Mouse (Mus musculus) right cerebral cortex, adult 2 months (tissue): ENCODE measurements around the gene Rnf38.
A peak's percentile ranks its signal among the peaks of the same experiment; 100 is the strongest.

Experiments
- DNase-seq, 2 experiments: peaks; one replicate each; pipeline ENCODE4 v3.0.0; 2021 to 2022; ENCODE audit warnings: low spot score in 2 of 2

The Rnf38 gene

DNA sequence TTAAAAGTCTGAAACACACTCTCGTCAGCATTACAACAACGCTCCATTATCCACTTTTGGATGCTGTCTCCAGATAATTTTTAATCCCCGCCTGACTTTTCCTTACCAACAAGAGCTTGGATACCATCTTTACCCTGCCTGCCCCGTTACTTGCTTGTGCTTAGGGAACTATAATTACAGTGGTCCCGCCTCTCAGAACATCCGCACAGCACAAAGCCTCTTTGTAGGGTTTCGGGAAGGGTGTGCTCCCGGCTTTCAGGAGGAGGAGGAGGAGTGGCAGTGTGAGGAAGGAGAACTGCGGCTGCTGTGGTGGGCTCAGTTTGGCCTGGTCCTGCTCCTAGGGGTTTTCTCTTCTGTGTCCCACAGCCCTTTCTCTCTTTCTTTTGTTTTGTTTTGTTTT, 9.4 kb downstream of the Rnf38 start:
- no peak for DNase-seq

DNA sequence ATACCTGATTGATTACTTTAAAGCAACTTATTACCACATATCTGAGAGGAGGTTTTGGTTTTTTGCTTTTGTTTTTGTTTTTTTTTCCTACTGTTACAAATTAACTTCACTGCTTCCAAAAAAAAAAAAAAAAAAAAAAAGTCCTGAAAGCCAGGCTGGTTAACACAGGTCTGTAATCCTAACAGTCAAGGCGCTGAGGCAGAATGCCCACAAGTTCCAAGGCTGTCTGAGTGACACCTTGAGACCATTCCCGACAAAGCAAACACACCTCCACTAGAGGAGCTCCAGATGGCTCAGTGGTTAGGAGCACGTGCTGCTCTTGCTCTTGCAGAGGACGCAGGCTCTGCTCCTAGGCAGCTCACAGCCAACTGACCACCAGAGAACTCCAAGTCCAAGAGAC, 10.1 kb downstream of the Rnf38 start:
- DNase-seq: no peak

DNA sequence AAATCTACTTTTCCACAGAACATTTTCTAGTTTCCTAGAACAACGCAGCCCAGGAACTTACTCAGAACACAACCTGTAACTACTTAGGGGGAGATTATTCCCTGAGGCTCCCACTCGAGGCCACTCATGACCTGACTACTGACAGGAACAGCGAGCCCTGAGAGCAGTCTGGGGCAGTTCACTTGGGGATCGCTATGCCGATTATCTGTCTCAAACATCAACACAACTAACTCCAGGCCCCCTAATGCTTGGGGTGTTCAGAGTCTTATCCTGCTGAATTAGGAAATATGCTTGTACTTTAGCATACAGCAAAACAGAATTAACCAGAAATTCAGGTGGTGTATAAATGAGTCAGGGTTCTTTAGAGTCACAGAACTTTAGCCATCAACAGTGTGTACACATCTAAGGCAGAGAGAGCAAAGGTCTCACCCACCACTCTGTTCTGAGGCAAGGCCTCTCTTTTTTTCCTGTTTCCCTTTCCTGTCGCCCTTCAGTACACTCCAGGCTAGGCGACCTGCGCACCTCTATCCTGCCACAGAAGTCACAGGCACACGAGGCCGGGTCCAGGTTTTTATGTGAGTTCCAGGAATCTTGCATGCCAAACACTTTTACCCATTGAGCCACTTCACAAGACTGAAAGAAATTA, 16.7 kb downstream of the Rnf38 start:
- no peak for DNase-seq

DNA sequence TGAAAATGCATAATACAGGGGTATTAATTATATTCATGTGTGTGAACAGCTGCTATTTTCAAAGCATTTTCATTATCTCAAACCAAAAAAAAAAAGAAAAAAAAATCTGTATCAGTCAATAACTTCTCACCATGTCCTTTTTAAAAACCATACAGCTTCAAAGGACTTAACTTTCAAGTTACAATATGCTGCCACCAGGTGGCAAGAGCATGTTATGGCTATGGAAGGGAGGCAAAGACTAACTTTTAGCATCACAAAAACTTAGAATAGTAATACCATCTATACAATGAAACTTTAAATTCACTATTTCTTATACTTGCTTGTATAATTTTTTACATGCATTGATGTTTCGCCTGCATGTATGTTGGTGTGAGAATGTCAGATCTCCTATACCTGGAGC, 33.6 kb downstream of the Rnf38 start:
- DNase-seq: peak in 1 of 2 experiments; percentile 29

DNA sequence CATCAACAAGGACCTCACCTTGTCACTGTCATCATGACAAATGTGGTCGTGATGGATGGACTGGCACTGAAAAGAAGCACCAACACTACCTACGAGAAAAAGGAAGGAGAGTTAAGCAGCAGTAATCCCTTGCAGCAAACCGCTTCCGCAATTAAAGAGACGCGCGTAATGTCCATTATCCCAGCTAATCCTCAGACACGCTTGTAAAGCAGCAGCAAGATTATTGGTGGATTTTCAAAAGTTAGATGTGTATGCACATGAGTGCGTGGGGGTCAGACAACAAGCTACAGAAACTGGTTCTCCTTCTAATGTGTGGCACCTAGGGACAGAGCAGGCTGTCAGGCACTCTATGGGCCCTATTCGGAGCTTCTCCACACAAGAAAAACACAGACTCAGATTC, 46.2 kb downstream of the Rnf38 start:
- no peak for DNase-seq

DNA sequence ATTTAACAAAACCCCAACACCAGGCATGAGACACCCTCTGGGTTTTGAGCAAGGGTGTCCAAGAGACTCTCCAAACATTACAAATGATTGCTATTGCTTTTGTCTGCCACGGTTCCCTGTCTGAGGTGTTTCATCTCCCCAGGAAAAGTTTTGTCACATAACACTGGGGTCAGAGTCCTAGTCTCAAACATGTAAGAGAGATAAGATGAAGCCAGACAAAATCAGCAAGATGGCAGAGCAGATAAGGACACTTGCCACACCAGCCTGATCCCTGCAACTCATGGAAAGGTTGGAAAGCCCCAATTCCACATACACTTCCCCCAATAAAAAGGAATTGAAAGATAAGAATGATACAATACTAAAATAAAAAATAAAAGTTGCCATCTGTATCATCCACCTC, 49.7 kb downstream of the Rnf38 start:
- DNase-seq: no peak

DNA sequence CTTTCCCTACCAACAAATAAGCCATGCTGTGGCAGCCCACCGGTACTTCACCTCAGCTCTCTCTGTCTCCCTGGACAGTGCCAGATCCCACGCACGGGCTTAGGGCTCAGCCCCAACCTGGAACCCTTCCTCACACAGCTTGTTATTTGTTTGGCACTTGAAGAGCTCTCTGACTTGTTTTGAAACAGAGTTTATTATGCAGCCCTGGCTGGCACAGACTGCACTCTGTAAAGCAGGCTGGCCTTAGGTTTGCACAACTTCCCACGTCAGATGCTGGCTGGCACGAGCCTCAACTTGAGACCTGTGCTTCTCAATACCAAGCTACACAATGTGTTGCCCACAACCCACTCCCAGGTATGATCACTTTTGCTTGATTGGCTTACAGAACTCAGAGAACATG, 53.8 kb downstream of the Rnf38 start:
- DNase-seq: no peak

DNA sequence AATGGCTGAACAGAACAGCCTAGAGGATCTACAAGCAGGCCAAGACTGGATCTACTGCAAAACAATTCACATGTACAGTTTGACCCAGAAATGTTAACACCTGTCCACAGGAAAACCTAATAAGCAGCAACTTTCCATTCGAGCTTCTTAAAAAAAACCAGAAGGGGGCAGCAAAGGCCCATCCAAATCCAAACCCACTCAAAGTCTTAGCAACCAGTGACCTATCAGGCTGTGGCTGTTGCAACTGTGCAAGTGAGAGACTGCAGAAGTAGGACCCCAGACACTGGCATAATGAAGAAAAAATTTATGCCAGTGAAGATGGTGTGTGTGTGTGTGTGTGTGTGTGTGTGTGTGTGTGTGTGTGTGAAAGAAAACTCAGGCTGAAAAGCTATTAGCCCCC, 60.4 kb downstream of the Rnf38 start:
- peak; percentile 42 to 64 for DNase-seq

DNA sequence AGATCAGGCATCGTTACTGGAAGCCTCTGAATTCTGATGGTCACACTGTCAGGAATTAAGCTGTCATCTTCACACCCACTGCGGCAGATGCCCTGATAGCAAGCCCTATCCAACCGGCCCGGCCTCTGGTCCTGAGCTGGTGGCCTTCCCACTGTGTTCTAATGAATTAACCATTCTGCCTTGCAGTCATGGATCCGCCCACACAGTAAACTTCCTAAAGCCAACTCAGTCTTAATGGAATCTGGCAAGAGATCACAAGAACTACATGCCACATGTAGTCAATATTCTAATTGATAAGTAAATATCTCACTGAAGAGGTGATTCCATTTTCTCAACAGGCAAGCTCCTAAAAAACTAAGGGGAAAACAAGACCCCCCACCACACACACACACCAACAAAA, 60.9 kb downstream of the Rnf38 start:
- DNase-seq: no peak

DNA sequence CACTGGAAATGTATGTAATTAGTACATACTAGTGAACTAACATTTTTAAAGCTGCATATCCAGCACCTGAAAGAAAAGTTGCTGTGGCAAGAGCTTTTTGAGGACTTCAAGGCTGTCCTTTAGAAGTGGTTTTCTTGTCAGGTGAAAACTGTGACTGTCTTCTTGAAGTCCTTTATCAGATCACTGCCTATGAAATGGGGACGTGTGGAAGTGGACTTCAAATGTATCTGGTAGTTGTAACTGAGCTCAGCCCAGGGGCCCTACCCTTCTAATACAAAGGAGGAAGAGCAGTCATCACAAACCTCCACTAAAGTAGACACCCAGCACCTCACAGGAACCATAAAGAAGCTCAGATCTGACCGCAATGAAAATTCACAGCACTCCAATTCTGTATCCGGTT, 63.7 kb downstream of the Rnf38 start:
- no peak for DNase-seq

DNA sequence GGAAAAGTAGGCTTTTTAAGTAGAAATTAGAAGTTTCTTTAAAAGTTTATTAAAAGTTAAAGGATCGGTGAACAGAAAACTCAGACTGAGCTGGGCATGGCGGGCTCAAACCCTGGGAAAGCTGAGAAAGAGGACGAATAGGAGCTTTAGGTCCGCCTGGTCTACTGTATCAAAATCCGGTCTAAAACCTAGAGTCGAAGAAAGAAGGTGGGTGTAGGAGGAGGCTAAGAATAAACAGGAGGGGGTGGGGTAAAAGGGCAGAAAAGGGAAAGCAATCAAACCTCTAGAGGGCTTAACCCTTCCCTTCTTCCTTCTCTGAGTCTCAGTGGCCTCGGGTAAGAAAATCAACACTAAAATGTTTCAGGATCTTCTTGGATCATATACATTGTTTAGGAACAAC, 64.8 kb downstream of the Rnf38 start:
- DNase-seq: no peak

DNA sequence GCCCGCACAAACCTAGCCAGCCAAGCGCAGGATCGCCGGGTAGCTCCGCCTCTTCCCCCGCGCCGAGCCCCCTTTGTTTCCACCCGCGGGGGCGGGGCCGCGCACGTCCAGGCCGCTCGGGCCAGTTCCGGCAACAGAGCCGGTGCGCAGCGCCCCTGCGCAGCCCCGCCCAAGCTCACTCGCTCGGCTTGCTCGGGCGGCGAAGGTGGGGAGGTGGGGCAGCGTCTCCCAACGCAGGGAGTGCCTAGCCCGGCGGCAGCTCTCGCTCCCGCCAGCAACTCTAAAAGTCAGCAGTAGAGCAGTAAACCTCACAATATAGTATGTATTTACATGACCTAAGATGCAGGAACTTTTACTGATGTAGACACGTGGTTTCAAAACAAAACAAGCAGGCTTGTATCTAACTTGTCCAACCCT, 65.3 kb downstream of the Rnf38 start:
- DNase-seq: peak; percentile 87 to 88

DNA sequence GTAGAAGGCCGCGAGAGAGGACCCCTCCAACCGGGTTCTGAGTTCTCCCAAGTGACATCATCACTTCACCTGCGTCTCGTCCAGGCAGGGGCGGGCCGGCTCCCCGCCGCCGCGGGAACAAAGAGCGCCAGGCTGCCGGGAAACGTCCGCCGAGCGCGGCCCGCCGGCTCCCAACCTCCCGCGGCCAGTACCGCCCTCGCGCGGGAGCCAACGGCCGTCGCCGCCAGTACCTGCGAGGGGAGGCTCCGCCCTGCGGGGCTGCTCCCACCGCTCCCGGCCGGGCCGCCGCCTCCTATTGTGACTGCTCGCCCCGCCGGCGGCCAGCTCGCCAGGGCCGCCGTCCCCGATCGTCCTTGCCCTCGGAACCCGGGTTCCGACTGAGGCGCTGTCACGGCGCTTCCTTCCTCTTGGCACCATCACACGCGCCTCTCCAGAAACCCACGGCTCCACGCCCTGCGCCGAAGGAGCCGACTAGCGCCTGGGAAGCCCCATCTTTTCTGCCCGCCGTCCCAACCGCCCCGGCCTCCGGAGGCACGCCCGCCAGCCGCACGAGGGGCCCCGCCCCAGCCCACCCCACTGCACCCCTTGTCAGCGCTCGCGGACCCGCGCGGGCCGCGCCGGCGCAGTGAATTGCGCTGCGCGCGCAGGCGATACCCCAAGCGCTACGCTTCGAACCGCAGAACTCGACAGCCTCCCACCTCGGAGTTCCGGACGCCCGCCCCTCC, 66.0 kb downstream of the Rnf38 start:
- DNase-seq: peak; percentile 59 to 68

DNA sequence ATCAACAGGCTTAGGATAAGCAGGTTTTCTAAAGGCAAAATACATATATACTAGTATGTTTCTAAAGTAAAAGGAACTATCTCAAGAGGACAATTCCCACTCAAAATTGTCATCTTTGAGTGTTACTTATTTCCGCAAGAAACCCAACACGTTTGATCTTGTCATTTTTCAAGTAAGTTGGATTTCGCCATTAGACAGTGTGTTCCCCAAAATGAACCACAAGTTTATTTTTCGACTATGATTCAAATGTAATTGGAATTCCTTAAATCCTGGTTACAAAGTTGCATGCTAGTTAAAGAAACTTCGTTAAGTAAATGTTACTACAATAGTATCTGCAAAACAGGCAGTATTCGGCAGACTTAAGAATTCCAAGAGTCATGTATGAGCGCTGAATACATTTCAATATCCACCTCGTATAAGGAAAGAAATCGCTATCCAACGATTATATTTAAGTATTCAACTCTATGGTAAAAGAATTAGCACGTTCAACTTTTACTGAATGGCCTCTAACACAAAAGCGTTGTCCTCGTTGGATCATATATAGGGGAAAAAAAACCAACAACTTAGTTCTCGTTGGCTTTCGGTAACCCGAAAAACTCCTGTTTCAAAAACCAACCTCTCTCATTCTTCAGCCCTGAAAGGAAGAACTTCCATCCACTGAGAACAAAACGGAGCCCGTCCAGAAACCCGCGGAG, 66.7 kb downstream of the Rnf38 start:
- DNase-seq: no peak

DNA sequence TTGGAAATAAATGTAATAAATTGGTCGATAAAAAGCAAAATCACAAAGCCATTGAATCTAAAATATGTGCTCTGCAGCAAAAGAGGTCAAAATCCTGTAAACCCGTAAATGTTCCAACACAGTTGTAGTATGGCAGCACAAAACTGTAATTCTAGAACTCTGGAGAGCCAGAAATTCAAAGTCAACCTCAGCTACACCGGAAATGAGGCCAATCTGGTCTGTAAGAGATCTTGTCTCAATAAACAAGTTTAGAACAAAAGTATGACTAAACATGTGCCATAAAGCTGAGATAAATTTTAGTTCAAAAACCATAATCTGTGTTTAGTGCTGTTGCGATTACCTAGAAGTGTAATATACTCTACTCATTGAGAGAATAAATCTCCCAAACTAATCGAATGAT, 69.0 kb downstream of the Rnf38 start:
- DNase-seq: no peak

DNA sequence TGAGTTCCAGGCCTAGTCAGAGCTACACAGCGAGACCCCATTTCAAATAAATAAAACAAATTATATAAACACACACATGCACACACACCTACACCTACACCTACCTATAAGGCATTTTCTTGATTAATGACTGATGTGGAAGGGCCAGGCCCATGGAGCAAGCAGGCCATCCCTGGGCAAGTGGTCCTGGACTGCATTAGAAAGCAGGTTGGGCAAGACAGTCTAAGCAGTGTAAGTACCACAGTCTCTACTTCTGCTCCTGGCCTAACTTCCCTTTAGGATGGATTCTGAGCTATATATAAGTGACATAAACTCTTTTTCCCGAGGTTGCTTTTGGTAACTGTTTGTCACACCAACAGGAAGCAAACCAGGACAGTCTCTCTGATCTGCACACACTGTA, 70.6 kb downstream of the Rnf38 start:
- DNase-seq: no peak

DNA sequence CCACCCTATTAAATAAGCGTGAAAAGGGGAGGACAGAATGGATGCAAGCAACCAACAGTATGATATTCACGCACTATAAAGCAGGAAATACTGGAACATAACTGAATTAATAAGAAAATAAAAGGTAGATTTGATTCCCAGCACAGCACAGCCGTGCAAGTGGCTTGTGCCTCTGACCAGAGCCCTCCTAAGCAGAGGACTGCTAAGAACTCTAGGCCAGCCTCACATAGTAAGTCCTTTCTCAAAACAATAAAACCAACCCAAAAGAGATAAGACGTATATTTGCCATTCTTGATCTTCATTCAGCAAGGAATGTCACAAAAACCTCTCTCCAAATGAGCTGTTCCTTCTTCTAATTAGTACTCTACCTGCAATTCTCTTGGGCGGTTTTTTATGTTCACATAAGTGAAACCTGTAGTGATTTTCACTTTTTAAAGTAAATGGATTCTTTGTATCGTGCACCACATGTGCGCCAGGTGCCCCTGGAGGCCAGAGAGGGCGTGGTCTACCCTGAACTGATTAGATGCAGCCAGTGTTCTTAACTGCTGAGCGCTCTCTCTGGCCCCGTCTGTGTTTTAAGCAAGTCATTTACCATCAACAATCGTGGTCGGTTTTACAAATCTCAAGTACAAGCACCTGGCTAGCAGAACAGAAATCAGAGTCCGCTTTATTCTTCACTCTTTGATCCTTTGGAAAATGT, 72.4 kb downstream of the Rnf38 start:
- DNase-seq: no peak

DNA sequence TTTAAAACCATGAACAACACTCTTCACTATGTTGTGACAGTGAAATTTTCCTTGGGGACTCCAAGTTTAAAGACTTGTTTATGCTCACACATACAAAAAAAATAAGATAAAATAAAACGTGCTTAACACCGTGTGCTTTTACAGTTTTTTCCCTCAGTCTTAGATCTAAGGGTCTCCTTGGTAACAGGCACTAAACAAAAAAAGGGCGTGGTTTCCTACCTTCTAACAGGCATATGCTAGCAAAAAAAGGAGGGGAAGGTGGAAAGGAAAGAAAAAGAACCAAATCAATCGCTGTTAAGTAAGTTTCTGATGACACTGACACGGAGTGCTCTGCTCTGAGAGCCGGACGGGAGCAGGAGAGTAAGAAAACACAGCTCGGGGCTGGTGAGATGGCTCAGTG, 73.8 kb downstream of the Rnf38 start:
- no peak for DNase-seq

DNA sequence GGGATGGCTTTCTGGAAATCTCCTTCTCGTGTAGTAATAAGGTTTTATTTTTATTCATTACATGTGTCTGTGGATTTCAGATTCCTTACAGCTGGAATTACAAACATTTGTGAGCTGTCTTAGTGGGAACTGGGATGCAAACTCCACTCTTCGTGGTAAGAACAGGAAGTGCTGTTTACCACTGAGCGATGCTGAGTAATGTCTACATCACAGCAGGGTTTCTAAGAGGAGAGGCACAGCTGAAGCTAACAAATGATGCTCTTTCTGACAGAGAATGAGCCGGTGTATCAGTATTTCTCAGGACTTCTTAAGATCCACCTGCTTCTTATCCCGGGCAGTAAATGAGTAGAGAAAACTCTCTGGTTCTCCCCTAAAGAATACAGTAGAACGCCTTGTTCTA, 77.1 kb downstream of the Rnf38 start:
- DNase-seq: no peak

DNA sequence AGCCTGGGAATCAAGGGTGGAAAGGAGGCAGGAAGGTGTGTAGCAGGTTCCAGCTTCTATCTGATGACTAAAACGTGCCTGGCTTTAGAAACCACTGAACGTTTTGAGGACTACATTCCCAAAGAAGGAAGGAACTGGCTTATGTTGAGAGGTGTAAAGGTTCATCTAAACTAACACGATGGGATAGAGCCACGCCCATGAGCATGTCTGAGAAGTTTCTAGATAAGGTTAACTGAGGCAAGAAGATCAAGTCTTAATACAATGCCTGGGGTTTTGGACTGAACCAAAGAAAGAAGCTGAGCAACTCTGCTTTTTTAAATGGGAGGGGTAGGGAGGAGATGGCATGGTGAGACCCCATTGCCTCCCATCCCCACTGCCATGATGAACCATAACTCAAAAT, 78.7 kb downstream of the Rnf38 start:
- DNase-seq: no peak

DNA sequence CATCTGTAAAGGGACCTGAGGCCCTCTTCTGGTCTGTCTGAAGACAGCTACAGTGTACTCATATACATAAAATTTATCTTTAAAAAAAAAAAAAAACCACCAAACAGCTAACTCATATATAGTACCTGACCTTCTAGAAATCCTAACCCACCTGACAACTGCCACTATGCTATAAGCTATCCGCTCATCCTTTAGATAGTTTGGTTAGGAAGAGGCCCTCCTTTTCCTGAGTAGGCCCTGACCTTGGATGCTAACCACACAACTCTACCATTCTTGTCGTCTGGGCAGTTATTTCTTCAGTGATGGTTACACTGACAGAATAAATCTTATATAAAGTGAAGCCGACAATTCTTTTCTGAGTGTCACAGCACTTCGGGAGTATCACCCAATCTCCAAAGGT, 80.7 kb downstream of the Rnf38 start:
- no peak for DNase-seq

DNA sequence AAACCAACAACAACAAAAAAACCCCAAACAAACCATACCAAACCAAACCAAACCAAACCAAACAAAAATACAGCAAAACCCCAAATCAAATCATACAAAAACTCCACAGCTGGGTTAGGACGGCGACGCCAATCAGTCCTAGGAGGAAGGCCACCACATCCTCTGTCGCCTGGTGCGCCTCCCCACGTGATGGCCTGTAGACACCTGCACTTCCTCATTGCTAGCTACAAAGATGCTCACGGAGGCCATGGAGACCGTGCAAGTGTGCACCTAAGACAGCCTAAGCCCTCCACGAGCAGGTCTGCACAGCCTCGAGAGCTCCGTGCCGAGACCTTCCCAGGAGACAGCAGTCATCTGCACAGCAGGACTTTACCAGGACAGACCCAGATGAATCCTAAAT, 106.8 kb downstream of the Rnf38 start:
- DNase-seq: no peak
